Mouse (Mus musculus) forelimb bud, embryonic 11.5 days (tissue): ENCODE data around the gene Zfp108.
"Not testable (repeated sequence)": the region's sequence is repeated elsewhere in the genome, so short reads cannot be mapped to it uniquely, and the experiment has no call there.

Source experiments
- DNase-seq: peaks from one replicate; pipeline ENCODE4 v3.0.0-alpha.2; 2012; ENCODE audit warnings: low read depth, low spot score

Gene Zfp108

DNA sequence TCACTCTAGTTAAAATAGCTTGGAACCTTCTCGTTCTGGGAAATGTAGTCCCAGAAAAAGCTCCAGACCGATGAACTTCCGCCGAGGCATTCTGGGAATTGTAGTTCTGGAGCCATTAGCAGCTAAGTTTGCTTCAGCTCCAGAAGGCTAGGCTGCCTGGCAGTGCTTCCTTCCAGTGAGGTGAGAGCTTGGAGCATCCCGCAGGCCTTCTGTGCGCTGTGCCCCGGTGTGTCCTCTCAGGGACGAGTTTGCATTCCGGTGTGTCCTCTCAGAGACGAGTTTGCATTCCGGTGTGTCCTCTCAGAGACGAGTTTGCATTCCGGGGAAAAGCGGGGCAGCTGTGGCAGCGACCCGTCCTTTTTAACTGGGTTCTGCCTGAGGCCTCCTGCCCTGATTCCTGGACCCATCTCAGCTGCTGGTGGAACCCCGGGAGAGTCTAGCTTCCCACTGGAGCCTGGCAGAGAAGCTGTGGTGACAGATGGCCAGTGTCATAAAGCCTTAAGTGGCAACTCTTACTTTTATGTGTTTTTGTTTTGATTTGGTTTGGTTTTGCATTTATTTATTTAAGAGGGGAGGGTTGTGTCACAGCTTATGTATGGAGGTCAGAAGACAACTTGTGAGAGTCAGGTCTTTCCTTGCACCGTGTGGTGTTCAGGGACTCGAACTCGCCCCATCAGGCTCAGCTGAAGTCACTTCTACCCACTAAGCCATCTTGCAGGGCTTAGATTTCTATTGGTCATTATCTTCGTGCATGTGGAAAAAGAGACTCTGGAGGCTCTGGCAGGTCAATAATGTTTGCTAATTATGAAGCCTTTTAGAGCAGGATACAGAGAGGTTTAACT lies at the start of gene Zfp108:
Zfp108 (plus strand) TSS at position 162 of the 842 bp plus-strand sequence.
- DNase-seq, result peak; percentile 81

DNA sequence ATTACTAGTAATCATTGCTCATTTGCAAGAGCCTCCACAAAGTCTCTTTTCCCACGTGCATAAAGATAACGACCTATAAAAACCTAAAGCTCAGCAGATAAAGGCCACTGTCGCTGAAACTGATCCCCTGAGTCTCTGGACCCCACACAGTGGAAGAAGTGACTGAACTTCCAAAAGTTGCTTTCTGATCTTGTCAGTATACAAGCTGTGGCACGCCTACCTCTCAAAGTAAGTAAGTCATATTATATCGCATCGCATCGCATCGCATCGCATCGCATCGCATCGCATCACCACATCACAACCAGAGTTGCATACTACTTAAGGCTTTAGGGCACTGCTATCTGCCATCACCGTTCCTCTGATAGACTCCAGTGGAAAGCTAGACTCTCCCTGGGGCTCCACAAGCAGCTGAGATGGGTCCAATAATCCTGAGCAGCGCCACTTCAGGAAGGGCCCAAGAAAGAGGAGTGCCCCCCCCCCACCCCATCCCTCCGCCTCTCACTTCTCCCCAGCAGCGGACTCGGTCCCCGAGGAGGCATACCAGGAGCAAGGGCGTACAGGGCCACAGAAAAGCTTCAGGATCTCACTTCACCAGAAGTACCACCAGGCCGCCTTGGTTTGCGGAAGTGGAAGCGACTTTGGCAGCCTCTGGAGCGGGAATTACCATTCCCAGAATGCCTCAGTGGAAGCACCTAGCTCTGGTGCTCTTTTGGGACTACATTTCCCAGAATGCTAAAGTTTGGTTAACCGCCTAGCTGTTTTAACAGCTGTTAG lies 46.9 kb upstream of the Zfp108 start:
- DNase-seq, result peak; percentile 84

DNA sequence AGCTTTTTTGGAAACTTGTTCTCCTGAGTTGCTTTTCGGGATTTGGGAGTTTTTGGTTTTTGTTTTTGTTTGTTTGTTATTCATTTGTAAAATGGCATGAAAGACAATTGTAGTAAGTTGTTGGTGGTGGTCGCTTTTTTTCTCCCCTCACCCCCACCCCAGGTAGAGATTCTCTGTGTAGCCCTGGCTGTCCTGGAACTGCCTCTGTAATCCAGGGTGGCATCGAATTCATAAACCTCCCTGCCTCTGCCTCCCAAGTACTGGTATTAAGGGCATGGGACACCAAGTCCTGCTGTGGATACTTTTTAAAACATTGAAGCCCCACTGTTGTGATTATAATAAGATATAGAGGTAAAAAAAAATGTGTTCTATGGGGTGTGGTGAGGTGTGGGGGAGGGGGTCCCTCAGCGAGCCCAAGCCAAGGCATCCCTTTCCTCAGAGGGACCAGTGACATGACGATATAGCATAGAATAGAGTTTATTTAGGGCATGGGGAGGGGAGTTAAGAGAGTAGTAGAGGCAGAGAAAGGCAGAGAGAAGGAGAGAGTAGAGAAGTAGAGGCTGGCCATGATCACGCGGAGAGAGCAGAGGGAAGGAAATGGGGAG lies 46.2 kb upstream of the Zfp108 start:
- no peak for DNase-seq

DNA sequence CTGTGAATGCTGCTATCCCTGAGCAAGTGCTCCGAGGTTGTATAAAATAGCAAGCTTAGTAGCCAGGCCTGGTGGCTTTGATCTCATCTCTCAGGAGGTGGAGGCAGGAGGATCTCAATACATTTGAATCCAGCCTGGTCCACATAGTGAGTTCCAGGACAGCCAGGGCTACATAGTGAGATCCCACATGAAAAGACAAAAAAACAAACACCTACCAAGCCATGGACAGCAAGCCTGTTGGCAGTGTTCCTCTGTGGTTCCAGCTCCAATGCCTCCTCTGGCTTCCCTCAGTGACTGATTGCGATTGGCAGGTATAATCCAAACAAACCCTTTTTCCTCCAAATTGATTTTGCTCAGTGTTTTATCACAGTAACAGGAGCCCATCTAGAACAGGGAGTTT lies 44.3 kb upstream of the Zfp108 start:
- DNase-seq, result no peak

DNA sequence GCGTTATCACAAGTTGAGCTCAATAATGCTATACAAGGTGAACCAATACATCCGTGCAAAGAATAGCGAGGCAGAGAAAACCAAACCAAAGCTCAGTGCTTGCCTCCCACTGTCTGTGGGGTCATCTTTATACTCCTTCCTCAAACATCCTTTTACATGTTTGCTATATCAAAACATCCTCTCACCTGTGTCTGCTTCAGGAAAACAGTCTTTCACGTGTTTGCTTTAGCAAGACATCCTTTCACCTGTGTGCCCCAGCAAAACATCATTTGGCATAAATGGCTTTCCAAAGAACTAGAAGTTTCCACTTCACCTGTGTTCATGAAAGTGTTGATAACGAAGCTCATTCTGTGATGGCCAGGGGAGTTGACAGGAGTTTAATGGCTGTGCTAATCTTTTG lies 43.3 kb upstream of the Zfp108 start, which contains the start of gene Zfp111:
Zfp111 (minus strand) TSS at position 101 of the 400 bp plus-strand sequence.
- no peak for DNase-seq

DNA sequence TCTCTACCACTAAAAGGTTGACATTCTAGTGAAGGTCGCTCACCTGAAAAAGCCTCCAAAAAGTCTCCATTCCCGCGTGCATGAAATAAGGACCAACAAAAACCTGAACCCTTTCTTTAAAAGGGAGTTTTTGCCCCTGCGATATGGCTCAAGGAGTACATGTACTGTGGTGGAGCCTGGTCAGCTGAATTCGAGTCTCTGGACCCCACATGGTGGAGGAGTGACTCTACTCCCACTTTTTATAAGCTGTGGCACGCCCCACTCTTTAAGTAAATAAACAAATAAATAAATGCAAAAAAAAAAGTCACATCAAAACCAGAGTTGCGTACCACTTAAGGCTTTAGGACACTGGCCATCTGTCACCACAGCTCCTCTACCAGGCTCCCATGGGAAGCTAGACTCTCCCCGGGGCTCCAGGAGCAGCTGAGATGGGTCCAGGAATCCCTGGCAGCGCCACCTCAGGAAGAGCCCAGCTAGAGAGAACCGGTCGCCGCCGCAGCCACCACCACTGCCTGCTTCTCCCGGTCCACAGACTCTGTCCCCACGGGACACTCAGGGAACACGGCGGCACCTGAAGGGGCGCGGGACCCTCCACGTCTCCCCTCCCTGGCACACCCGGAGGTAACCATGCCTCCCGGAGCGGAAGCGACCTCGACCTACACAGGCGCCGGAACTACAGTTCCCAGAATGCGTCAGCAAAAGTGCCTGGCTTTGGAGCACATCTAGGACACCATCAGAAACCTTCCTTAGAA lies 17.4 kb upstream of the Zfp108 start, which contains the start of gene Zfp109:
Zfp109 (minus strand) TSS at position 521 of the 752 bp plus-strand sequence.
- peak; percentile 64 for DNase-seq

DNA sequence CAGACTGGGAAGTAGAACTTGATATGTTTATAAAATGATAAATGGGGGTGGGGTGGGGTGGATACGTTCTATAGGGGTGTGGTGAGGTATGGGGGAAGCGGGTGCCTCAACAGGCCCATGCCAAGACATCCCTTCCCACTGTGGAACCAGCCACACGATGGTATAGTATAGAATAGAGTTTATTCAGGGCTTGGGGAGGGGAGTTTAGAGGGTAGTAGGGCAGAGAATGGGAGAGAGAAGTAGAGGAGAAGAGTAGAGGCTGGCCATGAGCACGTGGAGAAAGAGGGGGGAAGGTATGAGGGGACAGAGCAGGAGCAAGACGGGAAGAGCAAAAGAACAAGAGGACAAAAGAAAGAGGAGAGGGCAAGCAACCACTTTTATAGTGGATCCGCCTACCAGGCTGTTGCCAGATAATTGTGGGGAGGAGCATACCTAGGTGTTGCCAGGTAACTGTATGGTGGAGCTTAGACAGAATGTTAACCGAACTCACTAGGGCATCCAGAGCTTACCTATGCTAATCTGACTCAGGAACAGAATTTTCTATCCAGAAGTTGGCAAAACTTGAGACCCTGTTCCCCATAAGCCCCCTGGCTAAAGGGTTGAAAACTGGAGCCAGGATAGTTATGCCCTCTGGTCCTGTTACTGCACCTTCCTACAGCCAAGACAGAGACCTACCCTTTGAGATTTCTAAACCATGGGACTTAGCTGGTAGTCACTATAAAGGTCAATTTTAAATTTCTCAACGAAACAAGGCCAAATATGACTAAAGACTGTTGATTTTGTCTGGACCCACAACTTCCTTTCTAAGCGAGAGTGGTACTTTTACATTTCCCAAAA lies 597 bp upstream of the Zfp108 start:
- DNase-seq, result no peak

DNA sequence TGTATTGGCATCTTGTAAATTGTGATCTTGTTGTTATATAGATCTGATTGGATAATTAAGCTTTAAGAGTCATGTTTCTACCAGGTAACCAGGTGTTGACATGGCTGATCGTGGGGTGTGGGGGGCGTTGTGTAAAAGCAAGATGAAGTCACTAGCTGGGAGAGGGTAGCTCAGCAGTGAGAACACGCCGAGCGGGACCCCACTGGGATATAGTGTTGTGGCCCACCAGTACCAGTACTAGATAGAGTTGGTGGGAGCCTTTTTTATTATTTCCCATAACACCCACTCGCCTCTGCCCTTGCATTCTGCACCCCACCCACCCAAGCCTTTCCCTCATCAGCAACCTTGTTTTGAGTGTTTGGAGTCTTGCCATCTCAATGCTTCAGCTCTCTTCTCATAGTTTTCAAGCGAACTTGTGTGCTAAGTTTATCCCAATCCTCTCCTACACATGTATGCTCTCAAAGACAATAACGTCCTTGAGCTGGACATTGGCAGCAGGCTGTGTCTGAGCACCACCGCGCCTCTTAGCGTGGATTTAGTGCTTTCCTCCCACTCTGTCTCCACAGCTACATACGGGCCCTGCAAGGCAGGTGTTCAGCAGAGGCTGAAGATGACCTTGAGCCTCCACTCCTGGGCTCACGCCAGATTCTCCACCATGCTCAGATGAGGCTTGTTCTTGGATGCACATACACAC lies 4.9 kb downstream of the Zfp108 start:
- no peak for DNase-seq

DNA sequence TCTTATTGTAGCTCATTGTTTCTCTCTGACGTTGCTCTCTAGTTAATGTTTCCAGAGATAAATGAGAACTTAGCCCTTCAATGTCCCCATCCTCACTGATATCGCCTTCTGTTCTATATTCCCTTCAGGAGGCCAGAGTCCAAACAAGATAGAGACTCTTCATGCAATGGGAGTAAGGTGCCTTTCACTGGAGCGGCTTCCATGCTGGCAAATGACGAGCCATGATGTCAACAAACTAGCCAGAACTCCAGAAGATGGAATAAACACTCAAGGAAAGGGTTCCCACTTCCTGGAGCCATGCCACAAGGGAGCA lies 5.4 kb downstream of the Zfp108 start:
- DNase-seq, result no peak

DNA sequence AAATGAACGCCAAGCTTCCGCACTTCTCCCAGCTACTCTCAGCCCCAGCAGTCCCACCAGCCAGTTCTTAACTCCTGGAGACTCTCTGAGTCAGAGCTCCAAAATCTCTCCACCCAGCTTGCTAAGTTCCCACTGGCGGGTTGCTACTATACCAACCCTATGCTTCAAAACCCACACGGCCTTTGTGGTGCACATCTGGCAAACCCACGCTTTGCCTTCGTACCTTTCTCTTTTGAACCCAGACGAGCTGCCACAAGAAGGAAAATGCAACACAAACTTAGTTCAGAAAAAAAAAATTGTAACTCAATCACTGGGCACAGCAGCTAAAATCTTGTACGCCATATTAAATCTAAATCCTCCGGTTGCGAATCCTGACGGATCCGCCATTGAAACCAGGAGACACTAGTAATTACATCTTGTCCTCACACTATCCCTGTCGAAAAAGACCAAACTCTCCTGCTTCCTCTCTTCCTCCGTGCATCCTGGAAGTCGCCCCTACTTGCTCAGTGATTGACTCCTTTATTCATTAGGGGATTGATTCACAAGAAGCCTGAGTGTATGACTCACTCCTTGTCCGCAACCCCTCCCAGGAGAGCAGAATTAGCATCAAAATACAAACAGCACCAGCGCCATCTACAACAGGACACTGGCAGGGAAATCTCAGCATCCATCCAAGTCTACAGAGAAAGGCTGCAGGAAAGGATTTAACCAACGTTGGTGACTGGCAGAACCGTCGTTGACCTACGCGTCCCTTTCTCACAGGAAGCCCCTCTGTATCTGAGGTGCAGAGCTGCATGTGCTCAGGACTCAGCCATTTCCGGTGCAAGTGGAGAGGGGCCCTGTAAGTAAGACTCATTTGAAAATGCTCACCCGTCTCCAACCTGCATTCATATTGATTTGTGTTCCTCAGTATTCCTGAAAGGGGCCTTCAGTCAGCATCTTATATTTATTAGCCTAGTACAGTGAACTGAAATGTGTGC lies 13.9 kb downstream of the Zfp108 start:
- DNase-seq, result no peak

DNA sequence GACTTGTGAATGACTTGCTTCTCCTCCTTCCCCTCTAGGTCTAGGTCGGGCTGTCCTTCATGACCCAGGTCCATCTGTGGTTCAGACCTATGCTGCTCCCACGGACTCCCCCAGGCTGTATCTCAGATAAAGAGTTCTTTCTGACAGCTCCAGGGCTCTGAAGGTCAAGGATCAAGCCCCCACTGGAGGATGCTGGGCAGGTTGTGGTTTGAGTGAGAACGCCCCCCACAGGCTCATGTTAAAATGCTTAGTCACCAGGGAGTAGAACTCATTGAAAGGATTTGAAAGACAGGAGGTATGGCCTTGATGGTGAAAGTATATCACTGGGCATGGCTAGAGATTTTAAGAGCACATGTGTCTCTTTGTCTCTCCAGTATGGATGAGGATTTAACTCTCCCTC lies 14.7 kb downstream of the Zfp108 start:
- DNase-seq, result no peak

DNA sequence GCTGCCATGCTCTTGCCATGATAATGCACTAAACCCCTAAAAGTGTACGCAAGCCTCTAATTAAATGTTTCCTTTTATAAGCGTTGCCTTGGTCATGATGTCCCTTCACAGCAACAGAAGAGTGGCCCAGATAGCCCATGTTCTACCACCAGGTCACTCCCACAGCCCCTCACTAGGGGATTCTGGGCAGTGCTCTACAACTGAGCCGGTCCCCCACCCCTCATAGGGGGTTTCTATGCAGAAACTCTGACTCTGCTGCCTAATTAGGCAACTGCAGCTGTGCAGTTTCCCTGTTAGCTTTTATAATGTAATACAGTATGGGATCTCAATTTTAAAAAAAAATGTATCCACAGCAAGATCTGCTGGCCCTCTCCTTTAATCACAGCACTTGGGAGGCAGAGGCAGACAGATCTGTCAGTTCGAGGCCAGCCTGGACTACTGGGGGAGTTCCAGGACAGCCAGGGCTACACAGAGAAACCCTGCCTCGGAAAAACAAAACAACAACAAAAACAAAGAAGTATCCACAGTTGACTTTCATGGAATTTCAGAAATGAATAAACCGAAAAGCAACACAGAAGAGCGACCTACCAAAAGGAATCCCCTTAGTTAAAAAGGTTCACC lies 15.2 kb downstream of the Zfp108 start:
- no peak for DNase-seq

DNA sequence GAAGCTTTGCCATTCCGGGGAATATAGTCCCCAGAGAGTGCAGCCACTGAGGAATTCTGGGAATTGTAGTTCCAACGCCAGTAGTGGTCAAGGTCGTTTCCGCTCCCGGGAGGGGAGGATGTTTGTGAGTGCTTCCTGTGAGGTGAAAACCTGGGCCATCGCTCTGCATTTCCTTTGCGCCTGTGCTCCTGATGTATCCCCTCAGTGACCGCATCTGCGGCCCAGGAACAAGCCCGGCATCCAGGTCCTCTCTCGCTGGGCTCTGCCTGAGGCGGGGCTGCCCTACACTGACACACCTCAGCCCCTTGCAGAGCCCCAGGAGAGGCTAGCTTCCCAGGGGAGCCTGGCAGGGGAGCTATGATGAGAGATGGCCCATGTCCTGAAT lies 15.7 kb downstream of the Zfp108 start, which contains the start of gene Zfp93:
Zfp93 (plus strand) TSS at position 133 of the 385 bp plus-strand sequence.
- DNase-seq, result peak; percentile 92

DNA sequence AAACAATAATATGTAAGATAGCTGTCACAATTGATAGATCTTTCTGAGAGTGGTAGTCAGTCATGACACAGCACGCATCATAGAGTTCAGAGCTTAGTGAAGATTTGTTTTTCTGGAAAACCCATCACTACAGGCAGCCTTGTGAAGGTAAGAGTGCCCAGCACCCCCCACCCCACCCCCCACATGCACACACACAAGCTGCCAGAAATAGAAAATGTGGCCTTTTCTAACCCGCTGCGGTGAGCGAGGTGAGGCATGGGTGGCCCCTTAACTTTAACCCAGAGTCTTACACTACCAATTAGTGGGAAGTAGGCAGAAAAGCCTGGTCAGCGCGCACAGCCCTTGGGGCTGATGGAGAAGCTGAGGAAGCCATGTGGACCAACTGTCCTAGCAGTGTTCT lies 16.6 kb downstream of the Zfp108 start:
- no peak for DNase-seq

DNA sequence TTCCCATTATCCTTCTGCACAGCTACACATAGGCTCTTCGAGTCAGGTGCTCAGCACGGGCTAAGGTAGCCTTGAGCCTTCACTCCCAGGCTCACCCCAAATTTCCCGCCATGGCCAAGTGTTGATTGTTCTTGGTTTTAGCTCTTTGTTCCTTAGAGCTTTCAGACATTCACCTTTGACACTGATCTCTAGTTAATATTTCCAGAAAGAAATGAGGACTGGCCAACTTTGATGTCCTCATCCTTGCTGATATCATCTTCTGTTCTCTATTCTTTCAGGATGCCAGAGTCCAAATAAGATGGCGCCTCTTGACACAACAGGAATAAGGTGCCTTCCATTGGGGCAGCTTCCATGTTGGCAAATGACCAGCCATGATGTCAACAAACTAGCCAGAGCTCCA lies 19.9 kb downstream of the Zfp108 start:
- no peak for DNase-seq

DNA sequence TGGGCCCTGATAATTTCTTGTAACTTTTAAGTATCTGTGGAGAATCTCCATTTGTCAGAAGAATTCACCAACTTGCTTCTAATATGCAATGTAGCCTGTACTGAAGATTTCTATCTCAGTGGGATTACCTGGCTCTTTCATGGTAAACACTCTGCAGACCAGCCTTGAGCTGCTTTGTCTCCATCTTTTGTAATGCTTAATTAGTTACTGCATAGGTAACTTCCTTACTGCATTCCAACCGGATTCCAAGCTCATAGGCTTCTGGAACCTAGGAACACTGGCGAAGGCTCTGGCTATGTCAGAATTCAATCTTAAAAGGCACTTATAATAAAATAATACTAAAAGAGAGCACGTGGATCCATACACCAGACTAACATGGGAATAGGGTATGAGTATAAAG lies 24.2 kb downstream of the Zfp108 start:
- not testable (repeated sequence) for DNase-seq

DNA sequence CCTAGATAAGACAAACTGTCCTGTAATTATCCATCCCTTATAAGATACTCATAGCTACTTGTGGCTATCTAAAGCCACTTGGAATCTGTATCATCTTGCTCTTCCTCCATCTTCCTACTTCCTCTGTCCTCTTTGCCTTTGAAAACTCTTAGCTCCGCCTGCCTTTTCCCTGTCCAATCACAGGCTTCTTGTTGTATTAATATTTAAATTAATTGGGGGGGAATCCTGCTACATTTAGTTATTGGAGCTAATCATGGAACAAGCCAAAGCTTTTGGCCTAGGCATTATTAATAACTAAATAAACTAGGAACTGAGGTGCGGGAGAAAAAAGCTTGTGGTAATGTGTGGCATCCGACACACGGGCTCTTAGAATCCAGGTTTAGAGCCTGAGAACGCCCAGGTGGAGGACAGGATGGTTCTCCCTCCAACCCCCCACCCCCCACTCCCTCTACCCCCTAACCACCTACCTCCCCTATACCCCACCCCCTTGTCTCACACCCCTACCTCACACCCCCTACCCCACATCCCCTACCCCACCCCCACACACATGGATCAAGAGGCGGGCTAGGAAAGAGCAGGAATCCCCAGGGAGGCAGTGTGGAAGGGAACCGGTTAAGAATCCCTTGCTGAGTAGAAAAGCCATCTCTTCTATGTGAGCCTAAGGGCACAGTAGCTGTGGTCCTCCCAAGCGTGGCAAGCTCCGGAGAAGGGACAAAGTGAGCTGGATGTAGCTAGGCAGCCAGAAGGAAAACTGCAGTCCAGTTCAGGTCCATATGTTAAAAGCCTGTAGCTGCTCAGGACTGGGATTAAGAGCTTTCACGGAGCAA lies 25.6 kb downstream of the Zfp108 start:
- no peak for DNase-seq

DNA sequence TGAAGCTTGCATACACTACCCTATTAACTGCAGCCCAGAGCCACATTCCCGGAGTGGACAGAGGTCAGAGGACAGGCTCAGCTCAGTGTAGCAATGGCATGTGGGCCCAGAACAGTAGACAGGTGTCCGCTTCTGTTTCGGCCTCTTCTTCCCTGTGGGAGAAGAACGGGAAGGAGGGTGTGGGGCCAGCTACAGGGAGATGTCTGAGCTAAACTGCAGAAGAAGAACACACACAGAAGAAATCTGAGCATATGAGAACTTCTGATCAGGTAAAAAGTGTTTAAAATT lies 26.2 kb downstream of the Zfp108 start:
- no peak for DNase-seq
